Mouse (Mus musculus) embryo, embryonic 9.5 days (tissue): ENCODE measurements at regions not wholly inside any gene's neighbourhood (a gene's known extent, or its start where the extent isn't known, plus 50 kb on each side); places are given as distances from the start of the nearest gene placed in this dataset.

Source experiments
- DNase-seq: peaks from one replicate; pipeline ENCODE4 v3.0.0-alpha.2; 2017; ENCODE audit errors: extremely low spot score

GRCm38 (mm10) chr2:161177355-161178021, 68.6 kb upstream of the Chd6 start:
- DNase-seq = peak; percentile 86

DNA sequence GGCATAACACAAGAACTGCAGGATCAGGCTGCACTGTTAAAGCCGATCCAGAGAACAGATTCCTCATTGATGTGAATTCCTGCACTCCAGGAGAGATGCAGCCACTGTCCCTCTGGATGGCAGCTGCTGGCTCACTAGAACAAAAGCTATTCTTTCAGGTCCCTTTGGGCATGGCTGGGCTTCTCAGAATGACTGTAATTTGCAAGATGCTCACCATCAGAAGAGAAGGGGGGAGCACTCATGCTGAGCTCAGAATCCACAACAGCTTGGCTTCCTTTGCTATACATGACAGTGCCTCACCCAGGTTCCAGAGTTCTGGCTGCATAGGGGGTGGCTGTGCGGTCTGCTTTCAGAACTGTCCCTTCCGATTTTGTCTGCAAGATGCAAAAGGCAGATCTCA, 57.8 kb upstream of the Chd6 start:
- no peak for DNase-seq

GRCm38 (mm10) chr2:161165495-161165894, 56.6 kb upstream of the Chd6 start:
- no peak for DNase-seq

DNA sequence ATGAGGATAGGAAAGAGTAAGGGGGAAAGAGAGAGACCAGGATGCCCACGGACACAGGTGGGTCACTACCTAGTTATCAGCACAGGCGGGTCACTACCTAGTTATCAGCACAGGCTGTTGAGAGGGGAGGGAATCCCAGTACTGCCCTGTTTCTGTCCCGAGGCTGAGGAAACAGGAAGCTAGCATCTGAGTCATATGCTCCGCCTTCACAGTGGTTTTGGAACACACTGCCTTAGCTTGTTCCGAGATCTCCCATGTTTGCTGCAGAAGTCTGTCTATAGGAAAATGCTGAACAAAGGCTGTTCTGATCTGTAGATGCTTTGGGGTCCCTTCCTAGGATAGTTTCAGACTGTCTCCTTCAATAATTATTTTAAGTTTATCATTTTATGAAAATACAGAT, 55.4 kb upstream of the Chd6 start:
- no peak for DNase-seq
